Mouse (Mus musculus): ENCODE measurements around the gene Mamstr. TPM values are rescaled to one million over a fixed set of nuclear protein-coding genes. Genes with fewer than 3 reads are reported as not detected.

Mamstr gene
- polyA plus RNA-seq, 1 experiment from 2014 or later, result 0.40 TPM

DNA sequence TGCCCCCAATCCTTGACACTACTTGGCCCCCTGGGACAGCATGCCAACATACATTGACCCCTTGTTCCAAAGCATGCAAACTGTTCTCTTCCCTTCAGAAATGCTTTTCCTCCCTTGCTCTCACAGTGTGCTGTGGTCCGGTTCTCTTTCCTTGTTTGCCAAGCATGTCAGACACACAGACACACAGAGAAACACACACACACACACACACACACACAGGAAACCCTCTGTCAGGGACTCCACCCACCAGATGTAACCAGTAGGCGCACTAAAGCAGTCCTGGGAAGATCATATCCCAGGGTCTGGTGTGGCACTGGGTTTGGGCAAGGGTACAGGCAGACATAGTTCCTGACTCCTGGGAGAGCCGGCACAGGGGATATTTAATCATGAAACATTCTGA, 47.1 kb downstream of the Mamstr start:
- ChIA-PET CTCF (no interaction called here), POLR2A (no interaction called here)
- H3K27me3 ChIP-seq, result no peaks in the 10 kb centered on the region
- in situ Hi-C loops (cut with MboI; ENCODE audit: low pct_unique_long_range_greater_than_20kb), result loop anchor here (10.0 kb wide), 1 partner anchor 122 kb away; no protein-coding TSS in a partner anchor
- ATAC-seq, result no peak
- TF ChIP-seq CTCF (IDR thresholded peaks at IDR 0.05), result no peak
- DNase-seq (ENCODE audit: low read depth, low spot score), result no peak

- no peak for TF ChIP-seq CTCF (IDR thresholded peaks at IDR 0.05)
- in situ Hi-C loops (cut with MboI; ENCODE audit: low pct_unique_long_range_greater_than_20kb), result loop anchor here (10.0 kb wide), 1 partner anchor 124 kb away; no protein-coding TSS in a partner anchor
- H3K27me3 ChIP-seq, result no peaks in the 10 kb centered on the region
- ATAC-seq (no peak), DNase-seq (ENCODE audit: low read depth, low spot score) (no peak)
- POLR2A ChIA-PET, result interaction anchor here (0.5 to 1.5 kb wide), 2 partner anchors 12 to 63 kb away, joined by 3 to 5 read pairs; no protein-coding TSS in a partner anchor
- CTCF ChIA-PET, result interaction anchor here (1.5 to 2.1 kb wide), 2 partner anchors 8 to 11 kb away, joined by 3 to 9 read pairs; no protein-coding TSS in a partner anchor
These were observed 49.3 kb downstream of the Mamstr start for GRCm38 (mm10) chr7:45689099-45689498.

DNA sequence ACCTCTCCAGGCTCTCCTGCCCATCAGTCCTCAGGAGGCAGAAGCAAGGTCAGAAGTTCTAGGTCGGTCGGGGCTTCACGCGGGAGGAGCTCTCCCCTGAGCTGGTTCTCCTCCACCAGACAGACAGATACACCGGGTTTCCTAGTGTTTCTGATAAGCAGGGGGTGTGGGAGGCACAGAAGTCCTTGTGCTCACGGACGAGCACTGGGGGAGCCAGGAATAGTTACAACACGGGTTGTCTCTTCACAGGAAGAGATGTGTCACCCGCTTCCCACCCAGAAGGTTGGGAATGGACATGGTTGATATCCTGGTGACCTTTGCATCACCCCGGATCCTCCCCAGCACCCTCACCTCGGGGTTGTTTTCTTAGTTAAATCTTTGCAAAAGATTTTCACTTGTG, 50.0 kb downstream of the Mamstr start:
- in situ Hi-C loops (cut with MboI; ENCODE audit: low pct_unique_long_range_greater_than_20kb), result loop anchor here (10.0 kb wide), 1 partner anchor 125 kb away; no protein-coding TSS in a partner anchor
- H3K27me3 ChIP-seq, result no peaks in the 10 kb centered on the region
- CTCF ChIA-PET, result interaction anchor here (1.0 to 2.1 kb wide), 4 partner anchors 9 to 96 kb away, joined by 3 to 9 read pairs (median 4); no protein-coding TSS in a partner anchor
- ATAC-seq, result no peak
- no peak for DNase-seq (ENCODE audit: low read depth, low spot score)
- POLR2A ChIA-PET, result interaction anchor here (0.5 to 1.5 kb wide), 3 partner anchors 11 to 64 kb away, joined by 3 to 5 read pairs (median 5); partner anchors contain the start of gene Car11
- no peak for TF ChIP-seq CTCF (IDR thresholded peaks at IDR 0.05)

DNA sequence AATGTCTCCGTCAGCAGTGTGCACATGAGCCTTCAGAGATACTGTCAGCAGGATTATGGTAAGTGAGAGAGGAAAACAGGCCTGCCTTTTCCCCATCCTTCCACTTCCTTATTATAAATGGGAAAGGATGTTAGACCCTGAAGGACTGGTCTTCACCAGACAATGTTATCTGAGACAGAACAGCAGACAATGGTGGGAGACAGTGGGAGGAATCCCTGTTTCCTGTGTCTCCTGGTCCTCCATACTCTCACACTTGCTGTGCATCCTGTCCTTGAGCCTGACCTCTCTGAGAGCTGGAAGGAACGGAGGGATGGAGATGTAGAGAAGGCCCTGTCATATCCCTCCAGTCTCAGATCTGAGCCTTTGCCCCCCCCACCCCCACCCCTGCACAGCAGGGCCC, 52.6 kb downstream of the Mamstr start:
- CTCF ChIA-PET, result interaction anchor here (2.8 kb wide), 1 partner anchor 9 kb away, joined by 6 read pairs; no protein-coding TSS in a partner anchor
- POLR2A ChIA-PET, result interaction anchor here (0.7 to 1.0 kb wide), 2 partner anchors 15 to 64 kb away, joined by 3 read pairs; no protein-coding TSS in a partner anchor
- DNase-seq (ENCODE audit: low read depth, low spot score) (no peak), ATAC-seq (no peak)
- TF ChIP-seq CTCF (IDR thresholded peaks at IDR 0.05), result no peak
- H3K27me3 ChIP-seq, result no peaks in the 10 kb centered on the region
- in situ Hi-C loops (cut with MboI; ENCODE audit: low pct_unique_long_range_greater_than_20kb), result no loop called here

GRCm38 (mm10) chr7:45693921-45694591, 54.3 kb downstream of the Mamstr start, which contains the start of gene Sec1:
TSS of gene Sec1 (minus strand) at chr7:45694402.
- no peak for ATAC-seq
- no peak for DNase-seq (ENCODE audit: low read depth, low spot score)
- no peak for TF ChIP-seq CTCF (IDR thresholded peaks at IDR 0.05)
- ChIA-PET POLR2A (interaction anchor here (0.7 kb wide), 2 partner anchors 13 to 24 kb away, joined by 3 read pairs; no protein-coding TSS in a partner anchor), CTCF (interaction anchor here (2.6 kb wide), 1 partner anchor 11 kb away, joined by 10 read pairs; the partner anchor contains the start of gene Ntn5)
- no peaks in the 10 kb centered on the region for H3K27me3 ChIP-seq
- in situ Hi-C loops (cut with MboI; ENCODE audit: low pct_unique_long_range_greater_than_20kb), result no loop called here

GRCm38 (mm10) chr7:45695098-45695497, 55.3 kb downstream of the Mamstr start:
- in situ Hi-C loops (cut with MboI; ENCODE audit: low pct_unique_long_range_greater_than_20kb), result no loop called here
- ChIA-PET POLR2A (interaction anchor here (0.7 kb wide), 1 partner anchor 12 kb away, joined by 3 read pairs; no protein-coding TSS in a partner anchor), CTCF (interaction anchor here (2.6 kb wide), 1 partner anchor 12 kb away, joined by 10 read pairs; the partner anchor contains the start of gene Ntn5)
- ATAC-seq (no peak), DNase-seq (ENCODE audit: low read depth, low spot score) (no peak)
- no peaks in the 10 kb centered on the region for H3K27me3 ChIP-seq
- TF ChIP-seq CTCF (IDR thresholded peaks at IDR 0.05), result no peak

Other genes starting within 250 kb of the Mamstr start
- gene Snrnp70, start 244.2 kb upstream of the Mamstr start, polyA plus RNA-seq (2021), result 328 TPM
- gene Kcna7, start 234.3 kb upstream of the Mamstr start, polyA plus RNA-seq (2021), result 0.27 TPM
- 3.0 TPM for gene Ntf5, start 226.3 kb upstream of the Mamstr start, polyA plus RNA-seq (2021)
- 0.14 TPM for gene Lhb, start 219.2 kb upstream of the Mamstr start, polyA plus RNA-seq (2021)
- gene Gys1, start 205.1 kb upstream of the Mamstr start, polyA plus RNA-seq (2021), result 59.3 TPM
- 82.1 TPM for gene Ruvbl2, start 201.9 kb upstream of the Mamstr start, polyA plus RNA-seq (2021)
- 15.6 TPM for gene Ftl1, start 180.1 kb upstream of the Mamstr start, polyA plus RNA-seq (2021)
- 201 TPM for gene Bax, start 173.1 kb upstream of the Mamstr start, polyA plus RNA-seq (2021)
- 0.47 TPM for gene Tulp2, start 158.1 kb upstream of the Mamstr start, polyA plus RNA-seq (2021)
- gene Gm45808, start 153.2 kb upstream of the Mamstr start, polyA plus RNA-seq (2021), result not detected
- gene Dhdh, start 151.2 kb upstream of the Mamstr start, polyA plus RNA-seq (2021), result 0.06 TPM
- gene Nucb1, start 129.6 kb upstream of the Mamstr start, polyA plus RNA-seq (2021), result 506 TPM
- gene Ppp1r15a, start 113.7 kb upstream of the Mamstr start, polyA plus RNA-seq (2021), result 123 TPM
- 2.2 TPM for gene Plekha4, start 113.6 kb upstream of the Mamstr start, polyA plus RNA-seq (2021)
- 1.6 TPM for gene Hsd17b14, start 85.1 kb upstream of the Mamstr start, polyA plus RNA-seq (2021)
- gene Bcat2, start 69.8 kb upstream of the Mamstr start, polyA plus RNA-seq (2021), result 57.2 TPM
- 0.14 TPM for gene Fgf21, start 24.5 kb upstream of the Mamstr start, polyA plus RNA-seq (2021)
- 0.91 TPM for gene Fut1, start 22.7 kb upstream of the Mamstr start, polyA plus RNA-seq (2021)
- 0.12 TPM for gene Izumo1, start 18.2 kb upstream of the Mamstr start, polyA plus RNA-seq (2021)
- 1.6 TPM for gene Rasip1, start 12.5 kb upstream of the Mamstr start, polyA plus RNA-seq (2021)
- 0.23 TPM for gene Fut2, start 26.4 kb downstream of the Mamstr start, polyA plus RNA-seq (2021)
- gene Ntn5, start 44.0 kb downstream of the Mamstr start, polyA plus RNA-seq (2021), result 2.3 TPM
- gene Sec1, start 54.4 kb downstream of the Mamstr start, polyA plus RNA-seq (2021), result 4.4 TPM
- gene Car11, start 59.9 kb downstream of the Mamstr start, polyA plus RNA-seq (2021), result 43.7 TPM
- 73.2 TPM for gene Dbp, start 65.1 kb downstream of the Mamstr start, polyA plus RNA-seq (2021)
- 807 TPM for gene Rpl18, start 75.5 kb downstream of the Mamstr start, polyA plus RNA-seq (2021)
- gene Sphk2, start 78.0 kb downstream of the Mamstr start, polyA plus RNA-seq (2021), result 28.0 TPM
- gene Fam83e, start 81.2 kb downstream of the Mamstr start, polyA plus RNA-seq (2021), result 0.04 TPM
- not detected for gene Spaca4, start 85.8 kb downstream of the Mamstr start, polyA plus RNA-seq (2021)
- gene Lmtk3, start 143.8 kb downstream of the Mamstr start, polyA plus RNA-seq (2021), result 12.0 TPM
- 1.4 TPM for gene Sult2b1, start 144.7 kb downstream of the Mamstr start, polyA plus RNA-seq (2021)
- 149 TPM for gene Cyth2, start 174.6 kb downstream of the Mamstr start, polyA plus RNA-seq (2021)
- 16.6 TPM for gene Kcnj14, start 184.8 kb downstream of the Mamstr start, polyA plus RNA-seq (2021)
- 32.6 TPM for gene Grwd1, start 191.0 kb downstream of the Mamstr start, polyA plus RNA-seq (2021)
- gene Kdelr1, start 232.8 kb downstream of the Mamstr start, polyA plus RNA-seq (2021), result 234 TPM
- gene Grin2d, start 238.4 kb downstream of the Mamstr start, polyA plus RNA-seq (2021), result 1.9 TPM